Mouse (Mus musculus) forelimb bud, embryonic 11.5 days (tissue): Measurements from ENCODE around the gene Gm28038.
A peak's percentile ranks its signal among the peaks of the same experiment; 100 is the strongest.

ENCODE experiments used
- DNase-seq: peaks from one replicate; pipeline ENCODE4 v3.0.0-alpha.2; 2012; ENCODE audit warnings: low read depth, low spot score

Gene Gm28038

DNA sequence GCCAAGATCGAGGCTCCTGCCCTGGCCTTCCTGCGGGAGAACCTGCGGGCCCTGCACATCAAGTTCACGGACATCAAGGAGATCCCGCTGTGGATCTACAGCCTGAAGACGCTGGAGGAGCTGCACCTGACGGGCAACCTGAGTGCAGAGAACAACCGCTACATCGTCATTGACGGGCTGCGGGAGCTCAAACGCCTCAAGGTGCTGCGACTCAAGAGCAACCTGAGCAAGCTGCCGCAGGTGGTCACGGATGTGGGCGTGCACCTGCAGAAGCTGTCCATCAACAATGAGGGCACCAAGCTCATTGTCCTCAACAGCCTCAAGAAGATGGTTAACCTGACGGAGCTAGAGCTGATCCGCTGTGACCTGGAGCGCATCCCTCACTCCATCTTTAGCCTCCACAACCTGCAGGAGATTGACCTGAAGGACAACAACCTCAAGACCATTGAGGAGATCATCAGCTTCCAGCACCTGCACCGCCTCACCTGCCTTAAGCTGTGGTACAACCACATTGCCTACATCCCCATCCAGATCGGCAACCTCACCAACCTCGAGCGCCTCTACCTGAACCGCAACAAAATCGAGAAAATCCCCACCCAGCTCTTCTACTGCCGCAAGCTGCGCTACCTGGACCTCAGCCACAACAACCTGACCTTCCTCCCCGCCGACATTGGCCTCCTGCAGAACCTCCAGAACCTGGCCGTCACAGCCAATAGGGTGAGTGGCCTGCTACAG, 24.1 kb upstream of the Gm28038 start:
- DNase-seq: no peak

DNA sequence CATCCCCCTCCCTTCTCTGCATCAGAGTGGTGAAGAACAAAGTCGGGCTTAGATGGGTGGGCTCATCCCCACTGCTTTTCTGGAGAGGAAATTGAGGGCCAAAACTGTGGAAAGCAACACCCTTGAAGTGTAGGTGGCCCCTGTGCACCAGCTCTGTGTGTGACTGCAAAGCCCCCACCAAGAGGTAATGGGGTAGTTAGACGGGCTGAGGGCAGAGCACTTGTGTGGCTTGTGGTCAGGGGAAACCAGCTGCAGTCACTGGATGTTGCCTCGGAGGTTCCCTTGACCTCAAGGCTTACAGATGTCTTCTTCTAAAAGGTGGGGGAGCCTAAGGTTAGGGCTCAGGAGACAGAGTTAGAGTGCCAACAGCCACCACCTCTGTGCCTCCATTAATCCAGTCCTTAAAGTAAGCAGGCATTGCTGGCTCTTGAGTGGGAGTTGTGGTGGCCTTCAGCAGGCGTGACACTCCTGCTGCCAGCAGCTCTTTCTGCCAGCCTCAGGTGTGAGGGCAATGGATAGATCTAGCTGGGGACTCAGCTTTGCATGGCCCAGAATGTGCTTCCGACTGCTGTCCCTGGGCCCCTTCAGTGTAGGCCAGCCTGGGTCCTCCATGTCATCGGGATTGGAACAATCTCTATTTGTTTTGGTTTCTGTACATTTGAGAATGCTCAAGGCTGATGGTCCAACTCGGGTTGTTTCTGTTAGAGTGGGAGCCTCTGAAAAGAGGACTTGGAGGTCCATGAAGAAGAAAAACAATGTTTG, 23.0 kb upstream of the Gm28038 start:
- no peak for DNase-seq

DNA sequence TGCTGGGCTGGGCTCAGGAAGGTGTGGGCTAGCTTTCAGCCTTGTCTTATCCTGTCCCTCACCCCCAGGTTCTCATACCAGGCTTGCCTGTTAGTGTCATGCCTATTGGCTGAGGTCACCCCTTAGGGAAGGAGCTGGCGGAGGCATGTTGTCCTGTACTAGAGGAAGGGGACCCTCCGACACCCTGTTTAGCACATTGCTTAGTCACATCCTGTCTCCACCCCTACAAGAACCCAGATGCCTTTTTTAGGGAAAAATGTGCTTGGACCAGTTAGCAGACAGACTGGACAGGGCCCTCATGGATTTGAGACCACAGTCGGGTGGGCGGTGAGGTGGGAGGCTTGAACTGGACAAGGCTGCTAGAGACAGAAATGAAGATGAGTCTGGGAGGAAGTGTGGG, 22.2 kb upstream of the Gm28038 start:
- DNase-seq: no peak

DNA sequence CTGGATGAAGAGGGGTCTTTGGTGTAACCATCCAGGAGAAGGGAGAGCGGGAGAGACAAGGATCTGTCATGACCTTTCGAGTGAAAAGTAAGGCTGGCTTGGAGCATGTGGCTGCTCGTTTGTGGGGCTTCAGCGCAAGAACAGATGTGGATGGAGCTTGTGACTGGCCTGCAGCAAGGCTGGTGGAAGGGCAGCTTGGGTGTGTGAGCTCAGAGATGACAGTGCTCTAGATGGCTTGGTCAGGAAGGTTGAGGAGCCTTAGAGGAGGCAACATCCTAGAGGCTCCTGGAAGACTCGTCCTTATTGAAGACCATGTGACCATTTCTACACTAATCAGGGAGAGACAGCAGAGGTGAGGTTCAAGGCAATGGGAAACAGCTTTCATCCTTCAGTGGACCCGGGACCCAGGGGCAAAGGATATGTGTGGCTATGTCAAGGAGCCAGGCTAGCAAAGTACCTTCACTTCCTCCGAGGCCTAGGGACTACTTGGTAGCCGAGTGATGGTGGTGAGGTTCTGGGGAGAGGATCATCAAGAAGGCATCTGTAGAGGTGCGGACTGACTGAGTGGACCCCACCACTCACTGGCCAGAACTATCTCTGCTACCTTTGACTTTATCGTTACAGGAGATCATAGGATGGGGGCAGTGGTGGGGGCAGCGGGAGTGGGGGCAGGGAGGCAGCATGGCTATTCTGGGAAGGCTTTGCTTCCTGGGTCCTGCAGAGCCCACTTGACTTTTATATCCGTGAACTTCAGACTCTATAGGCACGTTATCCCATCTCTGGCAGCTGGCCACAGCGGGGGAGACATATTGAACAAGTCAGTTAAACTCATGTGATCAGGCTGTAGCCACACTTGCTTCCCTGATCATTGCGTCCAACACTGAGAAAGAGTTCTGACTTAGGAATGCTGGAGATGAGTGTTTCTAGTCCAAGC, 21.4 kb upstream of the Gm28038 start:
- no peak for DNase-seq

DNA sequence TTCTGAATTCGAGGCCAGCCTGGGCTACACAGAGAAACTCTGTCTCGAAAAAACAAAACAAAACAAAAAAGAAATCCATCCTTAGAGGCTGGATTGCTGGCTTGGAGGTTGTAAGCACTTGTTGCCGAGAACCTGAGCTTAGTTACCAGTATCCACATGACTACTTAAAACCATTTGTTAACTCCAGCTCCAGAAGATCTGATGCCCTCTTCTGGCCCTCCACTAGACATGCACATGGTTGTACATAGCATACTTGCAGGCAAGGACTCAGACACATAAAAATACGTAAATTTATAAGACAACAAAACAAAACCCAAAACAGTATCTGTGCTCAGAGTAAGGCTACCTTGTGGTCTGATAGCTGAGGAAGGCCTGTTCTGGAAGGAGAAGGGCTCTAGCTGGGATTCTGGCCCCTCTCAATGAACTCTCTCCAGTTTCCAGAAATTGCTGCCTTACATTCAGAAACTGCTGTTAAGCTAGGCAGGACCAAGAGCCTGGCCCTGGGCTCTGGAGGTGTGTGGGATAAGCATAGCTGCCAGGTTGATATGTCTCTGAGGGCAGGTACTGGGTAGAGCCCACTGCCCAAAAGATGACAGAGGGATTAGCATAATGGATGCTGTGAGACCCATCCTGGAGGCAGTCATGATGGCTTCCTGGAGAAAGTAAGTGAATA, 19.6 kb upstream of the Gm28038 start:
- DNase-seq: no peak

GRCm38 (mm10) chr2:30261921-30262839, 18.7 kb upstream of the Gm28038 start:
- no peak for DNase-seq

GRCm38 (mm10) chr2:30262840-30263441, 17.9 kb upstream of the Gm28038 start:
- DNase-seq: no peak

DNA sequence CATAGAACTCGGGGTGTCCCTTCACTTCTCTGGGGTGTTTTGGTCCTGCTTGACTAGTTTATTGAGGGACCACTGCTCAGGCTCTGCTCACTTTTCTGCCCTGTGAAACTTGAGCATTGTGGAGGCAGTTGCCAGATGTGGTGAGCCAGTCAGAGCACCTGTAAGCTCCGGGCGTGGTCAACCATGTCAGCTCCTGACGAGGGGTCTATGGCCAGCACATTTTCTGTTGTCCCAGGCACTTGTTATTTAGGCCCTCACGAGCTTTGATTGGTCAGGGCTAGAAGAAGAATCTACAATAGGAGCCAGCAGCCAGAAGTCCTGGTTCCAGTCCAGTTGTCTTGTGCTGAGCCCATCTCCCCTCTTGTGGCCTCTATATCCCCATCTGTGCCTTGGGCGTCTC, 17.0 kb upstream of the Gm28038 start:
- DNase-seq: no peak

DNA sequence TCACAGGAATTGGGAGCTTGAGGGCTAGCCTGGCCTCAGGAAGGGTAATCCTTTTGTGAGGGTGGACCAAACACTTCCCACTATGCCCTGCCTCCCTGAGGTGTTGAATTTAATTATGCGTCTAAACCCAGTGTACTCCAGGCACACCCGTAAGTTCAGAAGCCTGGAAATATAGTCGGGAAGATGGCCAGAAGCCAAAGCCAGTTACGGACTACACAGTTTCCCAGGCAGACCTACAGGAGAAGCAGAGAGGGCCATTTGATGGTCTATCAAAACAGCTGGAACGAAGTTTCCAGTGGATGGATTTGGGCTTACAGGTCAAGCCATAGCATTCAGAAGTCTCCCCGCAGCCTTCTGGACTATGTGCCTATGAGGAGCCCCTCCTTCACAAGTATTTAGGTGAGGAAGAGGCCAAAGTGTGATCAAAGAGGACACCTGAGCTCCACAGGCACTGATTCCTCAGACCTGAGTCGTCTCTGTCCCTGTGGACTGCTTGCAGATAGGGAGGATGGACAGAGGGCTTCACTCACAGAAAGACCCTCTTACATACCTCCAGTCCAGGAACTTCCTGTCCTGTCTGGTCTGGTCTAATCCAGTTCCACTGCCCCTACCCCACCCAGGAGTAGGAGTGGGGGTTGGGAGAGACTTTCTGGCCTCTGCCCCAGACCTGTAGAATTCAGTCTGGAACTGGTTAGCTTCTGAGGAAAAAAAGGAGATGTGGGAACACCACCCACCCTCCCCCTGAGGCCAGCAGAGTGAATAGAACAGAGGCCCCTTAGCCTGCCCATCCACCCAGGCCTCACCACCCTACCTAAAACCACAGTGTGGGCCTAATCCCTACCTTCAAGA, 15.9 kb upstream of the Gm28038 start:
- DNase-seq: peak; percentile 44

GRCm38 (mm10) chr2:30265767-30266253, 15.0 kb upstream of the Gm28038 start, which contains the start of gene Phyhd1:
Gene Phyhd1 (plus strand): TSS chr2:30266203.
- DNase-seq: no peak

GRCm38 (mm10) chr2:30266392-30266941, 14.4 kb upstream of the Gm28038 start:
- DNase-seq: peak; percentile 26

DNA sequence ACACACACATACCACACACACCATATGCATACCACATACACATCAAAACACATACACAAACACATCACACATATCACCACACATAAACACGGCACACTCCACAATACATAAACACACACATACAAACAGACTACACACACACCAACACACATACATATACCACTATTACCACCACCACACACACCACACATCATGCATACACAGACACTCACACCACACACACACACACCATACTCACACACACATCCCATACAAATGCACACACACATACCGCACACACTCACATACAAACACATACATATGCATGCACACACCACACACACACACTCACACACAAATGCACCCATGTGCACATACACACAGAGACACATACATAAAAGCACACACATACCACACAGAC, 13.4 kb upstream of the Gm28038 start:
- DNase-seq: no peak

DNA sequence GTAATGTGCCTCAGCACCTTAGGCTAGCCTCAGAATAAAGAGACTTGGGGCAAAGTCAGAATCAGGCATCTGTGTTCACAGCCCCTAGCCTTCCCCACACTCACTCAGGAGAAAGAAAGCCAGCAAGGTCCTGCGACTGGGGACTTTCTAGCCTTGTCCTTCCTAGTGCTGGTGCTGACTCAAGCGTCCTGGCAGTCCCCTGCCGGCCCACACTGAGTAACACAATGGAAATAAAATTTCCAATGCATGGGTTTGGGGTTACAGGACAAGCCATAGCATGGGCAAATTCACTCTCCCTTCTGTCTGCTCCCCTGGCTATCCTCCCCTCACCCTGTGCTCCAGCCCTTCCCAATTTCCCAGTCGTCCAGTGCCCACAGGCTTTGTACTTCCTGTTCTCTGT, 12.5 kb upstream of the Gm28038 start:
- DNase-seq: no peak

DNA sequence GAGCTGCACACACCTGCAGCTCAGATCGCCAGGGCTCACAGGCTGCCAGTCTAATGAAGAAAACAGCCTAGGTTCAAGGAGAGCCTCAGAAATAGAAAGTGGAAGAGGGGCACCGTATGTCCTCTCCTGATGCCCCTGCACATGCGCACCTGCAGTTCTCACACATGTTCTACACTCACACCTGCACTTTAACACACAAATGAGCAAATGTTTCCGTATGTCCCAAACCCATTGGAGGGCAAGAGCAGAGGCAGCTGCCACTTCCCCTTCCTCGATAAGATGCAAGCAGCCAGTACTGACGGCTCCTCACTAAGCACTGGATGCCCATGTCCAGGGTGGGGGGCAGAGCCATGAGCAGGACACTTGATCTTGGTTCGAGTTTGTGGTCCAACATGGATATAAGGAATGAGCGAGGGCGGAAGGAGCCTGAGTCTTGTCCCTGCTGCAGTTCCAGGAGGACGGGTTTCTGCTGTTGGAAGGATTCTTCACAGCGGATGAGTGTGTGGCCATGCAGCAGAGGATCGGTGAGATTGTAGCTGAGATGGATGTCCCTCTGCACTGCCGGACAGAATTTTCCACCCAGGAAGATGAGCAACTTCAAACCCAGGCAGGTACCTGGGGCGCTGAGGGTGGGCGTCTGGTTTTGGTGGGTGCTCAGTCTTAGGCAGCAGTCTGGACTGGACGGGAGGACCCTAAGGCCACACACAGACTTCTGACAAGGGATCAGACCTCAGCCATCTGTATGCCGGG, 11.4 kb upstream of the Gm28038 start:
- no peak for DNase-seq

GRCm38 (mm10) chr2:30270134-30270533, 10.7 kb upstream of the Gm28038 start:
- peak; percentile 68 for DNase-seq

DNA sequence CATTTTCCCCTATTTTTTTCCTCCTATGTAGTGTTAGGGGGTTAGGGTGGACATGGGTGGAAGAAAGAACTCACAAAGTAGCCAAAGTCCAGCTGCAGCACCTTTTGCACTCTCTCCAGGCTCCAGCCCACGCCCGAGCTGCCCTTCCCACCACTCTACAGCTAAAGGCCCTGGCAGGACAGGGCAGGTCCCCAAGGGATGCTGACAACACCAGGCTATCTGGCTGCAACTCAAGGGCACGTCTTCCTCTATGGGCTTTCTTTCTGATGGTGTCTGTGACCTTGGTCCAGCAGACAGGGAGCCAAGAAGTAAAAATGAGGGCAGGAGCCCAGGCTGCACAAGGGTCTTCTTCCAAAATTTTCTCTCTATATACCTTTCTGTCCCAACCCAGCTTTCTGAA, 808 bp downstream of the Gm28038 start:
- no peak for DNase-seq

- no peak for DNase-seq
These were observed 2.4 kb downstream of the Gm28038 start for GRCm38 (mm10) chr2:30283193-30283592.

DNA sequence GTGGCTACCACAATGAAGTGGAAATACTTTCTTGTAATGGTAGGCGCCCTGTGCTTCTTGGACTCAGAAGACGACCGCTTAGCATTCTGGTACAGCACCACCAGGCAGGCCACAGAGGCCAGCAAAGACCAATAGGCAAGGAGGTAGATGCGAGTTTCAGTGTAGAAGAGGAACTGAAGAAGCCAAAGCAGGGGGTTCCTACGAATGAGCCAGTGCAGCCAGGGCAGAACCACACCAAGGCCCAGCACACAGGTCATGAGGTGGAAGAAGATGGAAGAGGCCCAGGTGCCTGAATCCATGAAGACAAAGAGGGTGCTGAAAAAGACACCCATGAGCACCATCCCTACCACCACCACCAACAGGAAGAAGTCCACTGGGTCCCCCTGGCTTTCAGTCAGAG, 4.2 kb downstream of the Gm28038 start:
- no peak for DNase-seq
